Mouse (Mus musculus): ENCODE measurements at regions not wholly inside any gene's neighbourhood (a gene's known extent, or its start where the extent isn't known, plus 50 kb on each side); places are given as distances from the start of the nearest gene placed in this dataset.

- DNase-seq (ENCODE audit: low spot score), result no peak
Measured at GRCm38 (mm10) chr17:75894934-75895333, 343.2 kb upstream of the Fam98a start.

- no peak for DNase-seq (ENCODE audit: low spot score)
Measured at GRCm38 (mm10) chr17:75893559-75893958, 341.8 kb upstream of the Fam98a start.

DNA sequence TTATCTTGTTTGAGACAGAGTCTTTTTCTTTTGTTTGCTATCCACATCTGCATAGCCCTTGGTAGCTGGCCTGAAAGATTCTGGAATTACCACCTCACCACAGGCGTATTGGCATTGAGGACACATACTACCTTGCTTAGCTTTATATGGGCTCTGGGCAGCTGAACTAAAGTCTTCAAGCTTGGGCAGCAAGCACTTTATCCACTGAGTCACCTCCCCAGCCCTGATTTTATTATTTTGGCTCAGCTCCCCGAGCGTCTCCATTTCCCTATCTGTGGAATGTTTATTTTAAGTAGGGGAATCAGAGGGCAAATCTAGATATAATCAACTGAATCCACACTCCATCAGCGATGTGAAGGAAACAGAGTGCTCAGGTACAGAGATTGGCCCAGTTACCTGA lies 340.4 kb upstream of the Fam98a start:
- no peak for DNase-seq (ENCODE audit: low spot score)

DNA sequence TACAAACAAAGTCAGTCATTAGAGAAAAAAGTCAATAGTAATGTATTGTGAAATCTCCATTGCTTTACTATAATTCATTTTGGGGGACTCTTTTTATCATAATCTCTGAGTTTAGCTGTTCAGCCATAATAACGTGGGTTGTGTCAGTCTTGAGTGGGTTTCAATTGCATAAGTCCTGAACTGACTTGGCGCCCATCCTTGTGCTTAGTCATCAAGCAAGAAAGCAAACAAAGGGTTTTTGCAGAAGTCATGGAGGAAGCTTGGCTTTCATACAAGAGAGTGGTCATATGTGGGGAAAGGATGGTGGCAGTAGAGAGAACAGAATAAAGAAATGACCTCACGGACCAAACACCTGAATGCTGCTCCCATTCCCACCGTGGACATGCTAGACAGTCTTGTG lies 339.8 kb upstream of the Fam98a start:
- no peak for DNase-seq (ENCODE audit: low spot score)

DNA sequence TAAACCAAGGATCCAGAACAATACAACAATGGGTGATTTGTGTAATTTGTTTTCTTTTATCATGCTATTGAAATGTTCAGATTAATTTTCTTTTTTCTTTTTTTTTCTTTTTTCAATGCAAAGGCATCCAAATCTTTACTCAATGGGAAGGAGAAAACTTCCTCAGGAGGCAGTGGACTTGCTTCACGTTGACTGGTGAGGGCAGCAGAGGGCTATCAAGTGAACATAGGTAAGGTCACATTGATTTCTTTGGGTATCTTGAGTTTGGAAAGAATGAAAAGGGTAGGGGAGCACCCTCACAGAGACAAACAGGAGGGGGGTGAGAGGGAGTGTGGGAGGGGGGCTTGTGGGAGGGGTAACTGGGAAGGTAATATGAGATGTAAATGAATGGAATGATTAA lies 326.1 kb upstream of the Fam98a start:
- no peak for DNase-seq (ENCODE audit: low spot score)

DNA sequence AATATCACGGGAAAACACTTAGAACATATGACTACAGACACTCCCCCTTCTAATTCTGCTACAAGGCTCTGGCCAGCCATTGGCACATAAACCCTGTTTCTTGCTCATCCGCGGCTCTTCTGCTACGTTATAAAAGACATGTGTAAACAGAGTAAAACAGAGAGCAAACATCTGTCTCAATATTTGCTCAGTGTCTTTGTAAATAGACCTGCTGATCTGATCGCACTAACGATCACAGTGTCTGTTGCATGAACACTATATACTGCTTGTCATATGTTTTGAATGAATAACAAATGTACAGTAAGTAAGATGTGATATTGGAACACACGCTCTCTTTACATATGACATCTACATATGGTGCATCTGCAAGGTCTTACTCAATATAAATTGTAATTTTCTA lies 325.1 kb upstream of the Fam98a start:
- DNase-seq (ENCODE audit: low spot score), result no peak

DNA sequence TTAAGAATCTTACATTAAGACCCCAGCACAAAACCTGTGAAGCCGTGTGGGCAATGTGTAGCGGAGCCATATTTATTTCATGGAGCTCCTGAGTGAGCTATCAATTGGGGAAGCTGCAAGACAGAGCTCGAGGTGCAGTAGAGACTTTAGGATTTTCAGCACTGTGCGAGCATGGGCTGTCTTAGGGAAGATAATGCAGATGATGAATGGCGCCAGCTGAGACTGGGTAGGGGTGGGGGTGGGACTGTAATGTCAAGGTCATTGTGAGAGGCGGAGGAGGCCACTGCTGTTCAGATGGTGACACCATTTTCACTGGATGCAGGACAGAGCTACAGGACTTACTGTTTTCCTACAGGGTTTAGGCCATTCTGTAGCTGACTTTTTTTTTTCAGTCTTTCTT lies 322.8 kb upstream of the Fam98a start:
- no peak for DNase-seq (ENCODE audit: low spot score)

- no peak for DNase-seq (ENCODE audit: low spot score)
Measured at GRCm38 (mm10) chr17:75870492-75870891, 318.7 kb upstream of the Fam98a start.

DNA sequence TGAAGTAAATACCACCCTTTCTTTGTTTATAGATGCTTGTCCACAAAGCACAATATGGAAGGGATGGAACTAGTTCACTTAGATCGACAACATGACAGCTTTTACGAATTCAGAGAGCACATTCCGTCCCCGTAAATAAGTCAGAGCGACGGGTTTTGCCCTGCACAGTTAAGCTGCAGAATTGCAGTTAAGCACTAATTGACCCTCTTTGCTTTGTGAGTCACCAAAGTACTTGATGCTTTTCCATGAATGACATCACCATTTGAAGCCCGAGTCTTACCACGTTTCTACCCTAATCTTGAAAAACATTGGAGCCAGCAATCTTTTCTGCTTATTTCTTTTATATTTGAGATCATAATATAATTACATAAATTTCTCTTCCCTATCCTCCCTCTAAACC lies 305.3 kb upstream of the Fam98a start:
- no peak for DNase-seq (ENCODE audit: low spot score)

DNA sequence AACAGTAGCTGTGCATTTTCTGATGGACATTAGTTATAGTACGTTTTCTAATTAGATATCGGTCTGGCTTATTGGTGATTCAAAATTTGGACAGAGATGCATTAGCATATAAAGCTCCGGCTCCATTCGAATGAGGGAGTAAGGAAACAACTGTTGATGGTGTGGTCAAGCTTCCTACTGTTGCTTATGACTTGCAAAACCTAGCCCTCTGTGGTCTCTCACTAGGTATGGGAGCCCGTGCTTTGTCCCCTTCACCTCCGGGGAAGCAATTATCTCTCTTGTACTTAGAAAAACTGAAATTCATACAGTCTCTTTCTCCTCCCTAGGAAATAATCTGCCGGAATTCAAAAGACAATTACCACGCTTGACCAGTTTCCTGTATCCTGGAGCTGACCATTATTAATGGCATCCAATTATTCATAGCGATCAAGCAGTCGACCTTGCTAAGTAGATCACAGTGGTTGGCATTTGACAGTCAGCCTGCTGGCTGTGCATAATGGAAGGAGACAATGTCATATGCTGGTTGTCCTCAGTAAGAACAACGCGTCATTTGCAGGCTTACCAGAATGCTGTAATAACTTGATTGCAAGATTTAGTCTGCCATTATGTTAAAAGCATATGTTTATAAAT lies 264.4 kb upstream of the Fam98a start:
- no peak for DNase-seq (ENCODE audit: low spot score)

DNA sequence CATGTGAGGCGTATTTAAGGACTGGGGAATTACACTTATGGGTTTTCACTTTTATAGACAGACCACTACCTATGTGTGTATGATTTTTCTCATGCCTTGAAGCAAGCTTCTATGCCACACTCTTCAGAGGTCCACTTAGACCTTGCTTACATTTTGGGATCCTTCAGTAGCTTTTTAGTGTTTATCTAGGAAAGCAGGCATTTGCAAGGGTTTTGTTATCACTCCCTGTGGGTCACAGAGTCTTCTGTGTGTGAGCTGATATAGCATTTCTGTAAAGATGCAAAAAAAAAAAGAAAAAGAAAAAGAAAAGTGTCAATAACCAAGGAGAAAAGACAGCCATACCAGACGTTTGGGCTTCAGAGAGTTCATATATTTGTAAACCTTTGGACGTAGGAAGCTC lies 260.4 kb upstream of the Fam98a start:
- DNase-seq (ENCODE audit: low spot score), result no peak

DNA sequence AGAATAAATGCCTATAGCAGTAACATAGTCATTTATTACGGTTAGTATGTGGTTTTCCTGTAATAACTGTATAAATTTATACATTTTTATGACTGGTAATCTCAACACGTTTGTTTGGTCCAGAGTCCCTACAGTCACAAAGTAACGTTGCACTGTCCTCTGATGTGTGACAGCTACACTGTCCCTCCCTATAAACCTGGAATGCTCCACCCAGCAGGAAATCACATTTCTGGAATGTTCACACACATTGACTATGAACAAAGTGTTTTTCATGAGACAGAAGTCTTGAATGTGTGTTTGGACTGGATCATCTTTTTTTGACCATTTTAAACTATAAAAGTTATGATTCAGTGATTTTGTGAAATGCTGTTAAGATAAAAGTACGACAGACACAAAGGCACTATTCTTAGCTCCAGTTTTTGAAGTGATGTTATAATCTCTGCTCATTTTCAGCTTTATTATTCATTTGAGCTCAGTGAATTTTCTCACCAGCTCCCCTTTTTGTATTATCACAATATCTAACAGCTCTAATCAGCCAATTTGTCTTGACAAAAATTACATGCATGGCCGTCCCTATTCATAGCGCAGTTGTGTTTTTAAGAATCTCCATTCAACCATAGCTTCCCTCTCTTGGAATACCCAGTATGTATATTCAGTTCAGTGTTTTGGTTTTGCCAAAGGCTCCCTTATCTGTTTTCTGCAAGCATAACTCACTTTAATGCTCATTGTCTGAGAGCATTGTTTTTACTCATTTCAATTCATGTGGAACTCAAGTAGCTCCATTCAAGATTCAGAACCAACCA lies 257.0 kb upstream of the Fam98a start:
- DNase-seq (ENCODE audit: low spot score), result no peak

DNA sequence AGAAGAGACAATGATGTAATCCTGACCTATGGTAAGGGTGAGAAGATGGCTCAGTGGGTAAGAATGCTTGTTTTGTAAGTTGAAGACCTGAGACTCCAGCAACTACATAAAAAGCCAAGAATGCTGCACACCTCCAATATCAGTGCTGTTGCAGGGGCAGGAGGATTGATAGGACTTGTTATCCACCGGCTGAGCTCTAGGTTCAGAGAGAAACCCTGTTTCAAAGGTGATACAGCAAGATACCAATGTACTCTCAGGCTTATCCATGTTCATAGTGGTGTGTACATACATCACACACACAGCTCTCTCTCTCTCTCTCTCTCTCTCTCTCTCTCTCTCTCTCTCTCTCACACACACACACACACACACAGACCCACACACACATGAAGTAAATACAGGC lies 256.3 kb upstream of the Fam98a start:
- DNase-seq (ENCODE audit: low spot score), result no peak

- DNase-seq (ENCODE audit: low spot score), result no peak
Measured at GRCm38 (mm10) chr17:75804358-75804757, 252.6 kb upstream of the Fam98a start.

DNA sequence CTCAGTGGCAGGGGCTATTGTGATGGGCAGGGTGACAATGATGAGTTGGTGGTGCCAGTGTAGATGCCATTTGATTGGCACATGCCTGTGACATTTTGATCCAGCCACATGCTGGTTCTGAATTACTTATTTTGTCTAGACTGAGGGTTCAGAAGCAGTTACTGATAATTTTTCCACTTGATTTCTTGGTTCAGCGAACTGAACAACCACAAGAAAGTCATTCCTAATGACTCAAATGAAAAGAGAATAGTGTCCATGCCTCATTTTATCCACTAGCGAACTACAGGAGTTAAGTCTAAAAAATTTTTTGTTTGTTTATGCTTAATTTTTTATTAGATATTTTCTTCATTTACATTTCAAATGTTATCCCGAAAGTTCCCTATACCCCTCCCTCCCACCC lies 244.6 kb upstream of the Fam98a start:
- no peak for DNase-seq (ENCODE audit: low spot score)

DNA sequence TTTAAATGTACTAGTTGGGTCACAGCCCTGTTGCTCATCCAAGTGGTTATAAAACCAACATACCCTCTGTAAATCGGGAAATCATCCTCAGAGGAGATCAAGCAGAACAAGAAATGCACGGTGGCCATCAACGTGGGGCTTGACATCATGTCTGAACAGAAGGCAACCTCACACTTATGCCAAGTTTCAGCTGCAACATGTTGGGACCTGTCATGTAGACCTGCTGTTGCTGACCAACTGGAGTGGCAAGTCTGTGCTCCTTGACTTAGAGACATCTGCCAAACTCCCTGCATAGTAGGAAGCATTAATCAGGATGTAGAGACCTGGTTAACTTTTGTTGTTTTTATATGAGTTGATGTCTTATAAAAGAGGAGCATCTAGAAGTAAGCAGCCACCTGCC lies 244.0 kb upstream of the Fam98a start:
- no peak for DNase-seq (ENCODE audit: low spot score)

- no peak for DNase-seq (ENCODE audit: low spot score)
Measured at GRCm38 (mm10) chr17:75779770-75780169, 228.0 kb upstream of the Fam98a start.

DNA sequence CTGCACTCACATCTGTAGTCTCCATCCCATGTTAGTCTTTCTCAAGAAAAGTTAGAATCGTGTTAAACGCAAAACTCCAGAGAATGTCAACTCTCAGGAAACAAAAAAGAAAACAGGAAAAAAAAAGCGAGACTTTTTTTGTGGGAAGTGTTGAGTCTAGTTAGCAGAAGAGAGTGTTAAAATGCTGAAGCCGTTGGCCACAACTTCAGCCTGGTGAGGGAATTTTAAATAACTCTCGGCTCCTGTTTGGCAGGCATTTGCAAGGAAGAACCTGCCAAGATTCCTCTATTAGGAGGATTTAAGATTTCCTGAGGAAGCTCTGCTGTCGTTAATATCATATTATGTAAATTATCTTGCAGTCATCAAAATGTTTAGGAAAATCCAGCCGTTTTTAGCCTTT lies 224.9 kb upstream of the Fam98a start:
- no peak for DNase-seq (ENCODE audit: low spot score)

DNA sequence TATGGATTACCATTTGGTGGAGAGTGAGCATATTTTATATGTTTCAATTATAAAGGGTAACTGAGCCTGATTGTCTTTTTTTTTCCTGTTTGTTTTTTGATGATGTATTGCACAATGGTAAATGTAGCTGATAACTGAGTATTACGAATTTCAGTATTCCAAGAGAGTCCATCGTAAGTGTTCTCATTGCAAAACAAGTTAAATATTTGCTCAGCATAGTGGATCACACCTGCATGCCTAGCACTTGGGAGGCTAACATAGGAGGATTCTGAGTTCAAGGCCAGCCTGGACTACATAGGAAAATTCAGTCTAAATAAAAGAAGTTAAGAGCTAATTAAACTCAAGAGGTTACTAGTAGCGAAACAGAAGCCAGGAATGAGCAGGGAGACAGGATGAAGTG lies 223.8 kb upstream of the Fam98a start:
- no peak for DNase-seq (ENCODE audit: low spot score)

DNA sequence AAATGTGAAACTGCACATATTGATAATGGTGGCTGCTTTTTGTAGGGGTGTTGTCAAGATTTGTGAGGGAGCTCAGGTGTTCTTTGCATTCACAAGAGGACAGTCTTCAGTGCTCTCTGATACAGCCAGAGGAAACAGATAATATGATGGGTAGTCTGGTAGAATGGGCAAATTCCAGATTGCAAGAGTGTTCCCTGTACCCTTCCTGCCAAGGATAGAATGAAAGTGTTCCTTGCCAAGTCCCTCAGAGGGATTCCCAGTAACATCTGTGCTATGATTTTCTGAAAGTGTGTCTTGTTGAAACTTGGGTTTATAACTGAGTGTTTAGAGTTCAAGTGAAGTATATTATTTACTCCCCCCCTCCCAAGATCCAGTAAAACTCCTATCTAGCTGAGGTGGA lies 221.1 kb upstream of the Fam98a start:
- DNase-seq (ENCODE audit: low spot score), result no peak

GRCm38 (mm10) chr17:75768654-75769053 lies 216.9 kb upstream of the Fam98a start:
- DNase-seq (ENCODE audit: low spot score), result no peak

DNA sequence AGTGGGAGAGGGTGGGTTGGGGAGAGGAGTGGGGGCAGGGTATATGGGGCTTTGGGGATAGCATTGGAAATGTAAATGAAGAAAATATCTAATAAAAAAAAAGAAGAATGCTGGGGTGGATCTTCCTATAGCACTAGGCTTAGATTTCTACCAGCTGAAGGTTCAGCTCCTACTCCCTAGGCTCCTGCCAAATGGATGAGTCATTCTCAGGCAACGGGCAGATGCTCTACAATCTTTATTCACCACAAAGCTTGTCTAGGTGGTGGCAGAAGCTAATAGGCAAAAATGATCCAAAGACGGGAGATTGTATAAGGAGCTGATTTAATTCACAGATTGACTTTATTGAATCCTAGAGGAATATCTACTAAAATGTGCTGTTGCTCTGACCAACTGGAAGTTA lies 211.6 kb upstream of the Fam98a start:
- DNase-seq (ENCODE audit: low spot score), result no peak

DNA sequence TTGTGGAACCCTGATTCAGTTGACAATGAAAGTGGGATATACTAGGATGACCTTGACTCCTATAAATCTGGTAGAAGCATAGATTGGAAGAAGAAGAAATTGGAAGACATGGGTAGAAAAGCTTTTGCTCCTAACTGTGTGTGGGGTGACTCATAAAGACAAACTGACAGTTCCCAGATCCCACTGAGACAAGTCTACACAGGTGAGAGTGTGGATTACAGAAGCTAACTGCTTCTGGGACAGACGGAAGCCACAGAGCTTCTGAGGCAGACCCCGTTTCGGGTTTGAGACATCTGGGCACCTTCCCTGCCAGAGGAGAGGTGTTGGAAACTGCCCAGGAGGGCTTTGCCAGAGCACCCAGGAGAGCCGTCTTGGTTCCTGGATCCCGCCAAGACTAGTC lies 204.7 kb upstream of the Fam98a start:
- DNase-seq (ENCODE audit: low spot score), result no peak

DNA sequence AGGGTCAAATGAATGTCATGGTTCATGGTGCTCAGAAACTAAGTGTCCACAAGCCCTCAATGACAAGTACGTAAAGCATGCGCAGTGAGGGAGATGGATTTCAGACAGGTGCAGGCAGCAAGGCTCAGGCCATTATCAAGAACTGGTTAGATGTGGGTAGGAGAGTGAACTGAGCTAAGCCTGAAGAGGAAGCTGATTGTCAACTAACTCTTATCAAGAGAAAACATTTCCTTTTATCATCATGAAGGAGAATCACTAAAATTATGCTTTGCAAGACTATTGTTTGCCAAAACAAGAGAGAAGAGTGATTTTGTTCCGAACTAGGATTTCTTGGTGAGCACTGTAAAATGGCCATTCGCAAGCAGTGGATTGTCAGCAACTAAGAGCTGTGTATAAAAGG lies 164.7 kb upstream of the Fam98a start:
- no peak for DNase-seq (ENCODE audit: low spot score)
